In genomic region chr5:122627243-122627642, GRCm38 (mm10) we compare ENCODE assay signal across 9 mouse cellular contexts. TPM values are rescaled to one million over a fixed set of nuclear protein-coding genes. Genes with fewer than 3 reads are reported as not detected.
DNase-seq lines count a peak whose midpoint lies in the region; ATAC-seq and TF ChIP-seq lines count a peak whose summit lies in the region.
"Had no signal": no experiment of that assay in that cellular context is flagged by ENCODE, and none has a peak within 500 bp of the region (broad histone marks: within the 10 kb centered on the region; RNA-seq: fewer than 3 reads in every experiment).

No protein-coding gene starts in this region.

- peaks cover 2% of the 10 kb centered on the region; the same call in 1 of the 2 replicates for H3K79me2 ChIP-seq in MEL (ENCODE audit: control insufficient read depth, insufficient read depth, low read length, poor library complexity)

- TF ChIP-seq POLR2A in MEL (IDR thresholded peaks at IDR 0.05; ENCODE audit: control insufficient read depth in 1 of 2, insufficient read depth in 1 of 2, low read depth in 1 of 2, low read length in 2 of 2, poor library complexity in 1 of 2), result no peak

- H3K27ac ChIP-seq in MEL (ENCODE audit: control insufficient read depth, low read depth, low read length), result peak overlapping the region; percentile 99
- no peak overlapping the region for H3K27ac ChIP-seq in forebrain, postnatal 0 days (ENCODE audit: low read depth, low read length)
- no peak overlapping the region for H3K27ac ChIP-seq in layer of hippocampus, adult 2 months
- H3K27ac ChIP-seq in lung, embryonic 15.5 days, result no peak overlapping the region
- H3K27ac ChIP-seq: macrophage had no signal

- TF ChIP-seq CTCF in MEL (IDR thresholded peaks at IDR 0.05 in 2 of 3, conservative IDR thresholded peaks at IDR 0.05 in 1 of 3; ENCODE audit: control insufficient read depth in 1 of 3, insufficient read depth in 1 of 3, low read depth in 2 of 3, low read length in 3 of 3, poor library complexity in 1 of 3, severe bottlenecking in 1 of 3), result peak; percentile 96 to 99 (median 97)
- TF ChIP-seq CTCF in forebrain, postnatal 0 days (IDR thresholded peaks at IDR 0.05; ENCODE audit: low read depth), result peak; percentile 95
- peak; percentile 89 for TF ChIP-seq CTCF in layer of hippocampus, adult 2 months (conservative IDR thresholded peaks at IDR 0.05)

- no peaks in the 10 kb centered on the region for H3K27me3 ChIP-seq in MEL (ENCODE audit: control insufficient read depth in 1 of 2, insufficient read depth in 2 of 2, low read length in 2 of 2)
- H3K27me3 ChIP-seq in forebrain, postnatal 0 days (ENCODE audit: insufficient read depth, low read length), result no peaks in the 10 kb centered on the region
- no peaks in the 10 kb centered on the region for H3K27me3 ChIP-seq in lung, embryonic 15.5 days

- no peak overlapping the region for H3K4me2 ChIP-seq in forebrain, postnatal 0 days (ENCODE audit: low read depth)
- no peak overlapping the region for H3K4me2 ChIP-seq in lung, embryonic 15.5 days

- TF ChIP-seq RAD21 in MEL (IDR thresholded peaks at IDR 0.05; ENCODE audit: low read depth, low read length), result peak; percentile 99

- H3K36me3 ChIP-seq in MEL (ENCODE audit: control insufficient read depth in 1 of 2, insufficient read depth in 2 of 2, low read length in 2 of 2), result peaks cover 0 to 17% of the 10 kb centered on the region in 2 experiments; a peak in 2 of 4 replicates
- no peaks in the 10 kb centered on the region for H3K36me3 ChIP-seq in forebrain, postnatal 0 days (ENCODE audit: insufficient read depth)
- H3K36me3 ChIP-seq in lung, embryonic 15.5 days, result no peaks in the 10 kb centered on the region

- H3K9ac ChIP-seq in MEL (ENCODE audit: control insufficient read depth, low read depth, low read length, poor library complexity, severe bottlenecking), result peak overlapping the region; percentile 65; the same call in 1 of the 2 replicates
- H3K9ac ChIP-seq in forebrain, postnatal 0 days, result no peak overlapping the region
- H3K9ac ChIP-seq in lung, embryonic 15.5 days, result no peak overlapping the region

- DNase-seq in MEL (ENCODE audit: low read depth, low spot score), result peak; percentile 92
- DNase-seq in cerebellum, adult 11-12 months, result peak; percentile 86
- DNase-seq in forebrain, postnatal 0 days, result peak; percentile 92
- DNase-seq in layer of hippocampus, adult 2 months (ENCODE audit: low spot score in 2 of 2), result peak; percentile 86 to 92
- DNase-seq in ovary, postnatal 14 days (ENCODE audit: low spot score), result peak; percentile 85
- peak; percentile 85 for DNase-seq in thymus, postnatal 0 days (ENCODE audit: low spot score)

- peak in 1 of 2 experiments; percentile 44; a peak in 2 of 4 replicates for TF ChIP-seq EP300 in MEL (IDR thresholded peaks at IDR 0.05; ENCODE audit: low read depth in 1 of 2, low read length in 2 of 2)

- peak overlapping the region in 1 of 2 experiments; percentile 47; a peak in 1 of 4 replicates for H3K4me3 ChIP-seq in MEL (ENCODE audit: control insufficient read depth in 1 of 2, insufficient read depth in 1 of 2, low read depth in 2 of 2, low read length in 2 of 2)
- H3K4me3 ChIP-seq in forebrain, postnatal 0 days (ENCODE audit: low read depth, low read length), result no peak overlapping the region
- H3K4me3 ChIP-seq in layer of hippocampus, adult 2 months, result no peak overlapping the region
- no peak overlapping the region for H3K4me3 ChIP-seq in lung, embryonic 15.5 days

- no peaks in the 10 kb centered on the region for H3K9me3 ChIP-seq in MEL (replicated peaks; ENCODE audit: insufficient read depth, low read length)
- no peaks in the 10 kb centered on the region for H3K9me3 ChIP-seq in forebrain, postnatal 0 days (ENCODE audit: low read length)
- no peaks in the 10 kb centered on the region for H3K9me3 ChIP-seq in lung, embryonic 15.5 days

- peaks cover 10 to 35% of the 10 kb centered on the region in 2 experiments for H3K4me1 ChIP-seq in MEL (ENCODE audit: control insufficient read depth in 1 of 2, insufficient read depth in 2 of 2, low read length in 2 of 2)
- H3K4me1 ChIP-seq in forebrain, postnatal 0 days (ENCODE audit: insufficient read depth), result no peaks in the 10 kb centered on the region
- no peaks in the 10 kb centered on the region; the same call in 1 of the 2 replicates for H3K4me1 ChIP-seq in lung, embryonic 15.5 days

- peak; percentile 86 for ATAC-seq in forebrain, postnatal 0 days
- ATAC-seq in hematopoietic stem cell, adult 5-6 weeks (replicated peaks in 1 of 2; ENCODE audit: insufficient read depth in 1 of 2, low FRiP score in 2 of 2, low TSS enrichment in 1 of 2, low read depth in 1 of 2, poor library complexity in 2 of 2, severe bottlenecking in 2 of 2), result peak; percentile 82 to 83
- ATAC-seq in lung, embryonic 15.5 days (ENCODE audit: borderline replicate concordance, extremely low read depth, low FRiP score, low TSS enrichment), result 0 out of 2 replicates have a peak, but pooled peaks have one; percentile 46

- WGBS in forebrain, postnatal 0 days, result 43% methylated on average over 2 of the region's 2 CpGs
- 36% methylated on average over 2 of the region's 2 CpGs for WGBS in lung, embryonic 15.5 days

TF ChIP-seq in MEL, 35 proteins besides CTCF, POLR2A, EP300 and RAD21 (continues in another document):
- TF ChIP-seq RCOR1 (IDR thresholded peaks at IDR 0.05; ENCODE audit: low read depth, low read length) (peak; percentile 12; the same call in 1 of the 2 replicates), MYC (IDR thresholded peaks at IDR 0.05; ENCODE audit: low read depth, low read length) (peak; percentile 64; the same call in 1 of the 2 replicates), CHD1 (IDR thresholded peaks at IDR 0.05; ENCODE audit: low read depth, low read length) (no peak), ZC3H11A (IDR thresholded peaks at IDR 0.05; ENCODE audit: low read depth, low read length) (peak; percentile 94), TAL1 (IDR thresholded peaks at IDR 0.05; ENCODE audit: low read length) (no peak), NRF1 (IDR thresholded peaks at IDR 0.05; ENCODE audit: insufficient read depth, low read depth, low read length, poor library complexity, severe bottlenecking) (no peak), KAT2A (conservative IDR thresholded peaks at IDR 0.05; ENCODE audit: low read depth, low read length) (0 out of 2 replicates have a peak, but pooled peaks have one; percentile 26), NELFE (IDR thresholded peaks at IDR 0.05; ENCODE audit: low read depth, low read length) (no peak), TCF12 (IDR thresholded peaks at IDR 0.05; ENCODE audit: low read depth, low read length) (peak; percentile 56), JUND (IDR thresholded peaks at IDR 0.05; ENCODE audit: low read depth, low read length) (peak; percentile 14; the same call in 1 of the 2 replicates), E2F4 (IDR thresholded peaks at IDR 0.05; ENCODE audit: borderline replicate concordance, low read depth, low read length) (no peak), MAZ (IDR thresholded peaks at IDR 0.05; ENCODE audit: low read depth, low read length) (0 out of 2 replicates have a peak, but pooled peaks have one; percentile 8), CHD2 (IDR thresholded peaks at IDR 0.05; ENCODE audit: low read length) (no peak), ELF1 (IDR thresholded peaks at IDR 0.05; ENCODE audit: low read depth, low read length) (peak; percentile 37; the same call in 1 of the 2 replicates), GABPA (IDR thresholded peaks at IDR 0.05; ENCODE audit: low read depth, low read length) (no peak), MAX (IDR thresholded peaks at IDR 0.05; ENCODE audit: low read length) (no peak), MYB (IDR thresholded peaks at IDR 0.05; ENCODE audit: low read depth, low read length) (no peak), ZMIZ1 (IDR thresholded peaks at IDR 0.05; ENCODE audit: low read depth, low read length) (no peak), MXI1 (IDR thresholded peaks at IDR 0.05; ENCODE audit: low read depth, low read length) (peak; percentile 76), ZNF384 (IDR thresholded peaks at IDR 0.05; ENCODE audit: low read depth, low read length) (peak; percentile 27; the same call in 1 of the 2 replicates), SMC3 (IDR thresholded peaks at IDR 0.05; ENCODE audit: low read depth, low read length) (peak; percentile 98), USF1 (IDR thresholded peaks at IDR 0.05; ENCODE audit: low read depth, low read length) (no peak; the same call in 1 of the 2 replicates), POLR2AphosphoS2 (IDR thresholded peaks at IDR 0.05; ENCODE audit: low read length) (no peak), TBP (IDR thresholded peaks at IDR 0.05; ENCODE audit: low read depth, low read length) (peak; percentile 45; the same call in 1 of the 2 replicates), UBTF (IDR thresholded peaks at IDR 0.05; ENCODE audit: borderline replicate concordance, insufficient read depth, low read depth, low read length) (no peak), USF2 (IDR thresholded peaks at IDR 0.05; ENCODE audit: borderline replicate concordance in 1 of 2, insufficient read depth in 1 of 2, low read depth in 1 of 2, low read length in 2 of 2) (no peak)

RNA-seq across cellular contexts. Expression of gene Ift81, which starts 12.9 kb away (rescaled TPM):
- 1.5 TPM in 2 replicates for total RNA-seq in MEL (2012; rRNA removed)
- 1 to 10 TPM in 1 of 2 experiments, not detected in 1; 1.9 TPM for polyA plus RNA-seq in MEL (2012; ENCODE audit: insufficient read depth in 1 of 2, insufficient read length in 2 of 2, low read depth in 1 of 2, low replicate concordance in 2 of 2, missing spikeins in 1 of 2)
- total RNA-seq in forebrain, postnatal 0 days (2014; rRNA removed), result 46.0 and 48.1 TPM in 2 replicates
- polyA plus RNA-seq in forebrain, postnatal 0 days (2015; fragmentation: Nextera tagmentation; extraction: Ambion mirVana), result 62.9 and 67.0 TPM in 2 replicates
- total RNA-seq in hematopoietic stem cell, adult 5-6 weeks (2017), result 18.9 and 36.1 TPM in 2 replicates
- 10 to 100 TPM; 36.0 to 38.4 TPM for total RNA-seq in layer of hippocampus, adult 2 months (2021)
- 36.3 and 37.3 TPM in 2 replicates for polyA plus RNA-seq in lung, embryonic 15.5 days (2015; fragmentation: Nextera tagmentation; extraction: Ambion mirVana)
- polyA plus RNA-seq in thymus, postnatal 0 days (2015; fragmentation: Nextera tagmentation; extraction: Ambion mirVana), result 10.9 and 12.5 TPM in 2 replicates

RNA-seq across cellular contexts. Expression of gene P2rx7, which starts 16.5 kb away (rescaled TPM):
- 25.3 and 29.3 TPM in 2 replicates for total RNA-seq in MEL (2012; rRNA removed)
- 100 to 1,000 TPM in 1 of 2 experiments, 10 to 100 TPM in 1; 40.8 to 254 TPM for polyA plus RNA-seq in MEL (2012; ENCODE audit: insufficient read depth in 1 of 2, insufficient read length in 2 of 2, low read depth in 1 of 2, low replicate concordance in 2 of 2, missing spikeins in 1 of 2)
- total RNA-seq in forebrain, postnatal 0 days (2014; rRNA removed), result 6.0 and 7.2 TPM in 2 replicates
- polyA plus RNA-seq in forebrain, postnatal 0 days (2015; fragmentation: Nextera tagmentation; extraction: Ambion mirVana), result 1.9 and 2.7 TPM in 2 replicates
- total RNA-seq in hematopoietic stem cell, adult 5-6 weeks (2017), result 4.8 and 12.8 TPM in 2 replicates
- 1 to 10 TPM; 8.4 to 9.8 TPM for total RNA-seq in layer of hippocampus, adult 2 months (2021)
- 3.1 and 3.3 TPM in 2 replicates for polyA plus RNA-seq in lung, embryonic 15.5 days (2015; fragmentation: Nextera tagmentation; extraction: Ambion mirVana)
- polyA plus RNA-seq in thymus, postnatal 0 days (2015; fragmentation: Nextera tagmentation; extraction: Ambion mirVana), result 8.2 and 8.8 TPM in 2 replicates
